Mouse (Mus musculus) c-Kit-positive CD71-negative TER-119-negative erythroid progenitor cells, embryonic 14.5 days (primary cell): ENCODE data around the gene Zbp1.

Experiments used
- DNase-seq: peaks from one replicate; pipeline ENCODE4 v3.0.0-alpha.2; 2013; ENCODE audit warnings: low read depth

The Zbp1 gene

DNA sequence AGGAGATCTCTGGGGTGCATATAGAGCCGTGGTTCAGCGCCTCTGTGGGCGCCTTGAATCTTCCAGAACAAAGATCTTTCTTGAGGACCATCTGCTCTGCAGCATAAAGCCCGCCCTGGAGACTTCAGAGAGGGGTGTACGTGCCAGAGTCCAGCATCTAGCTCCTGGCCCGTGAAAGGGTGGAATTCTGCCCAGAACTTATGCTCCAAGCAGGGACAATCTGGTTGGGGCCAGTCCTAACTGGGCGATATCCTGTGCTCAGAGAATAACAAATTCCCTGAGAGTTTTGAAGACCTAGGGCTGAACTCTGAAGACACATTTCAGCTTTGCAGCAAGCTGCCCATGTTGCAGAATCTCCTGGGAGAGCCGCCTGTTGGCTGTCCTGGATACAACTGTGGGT lies 40.8 kb downstream of the Zbp1 start:
- DNase-seq = no peak

DNA sequence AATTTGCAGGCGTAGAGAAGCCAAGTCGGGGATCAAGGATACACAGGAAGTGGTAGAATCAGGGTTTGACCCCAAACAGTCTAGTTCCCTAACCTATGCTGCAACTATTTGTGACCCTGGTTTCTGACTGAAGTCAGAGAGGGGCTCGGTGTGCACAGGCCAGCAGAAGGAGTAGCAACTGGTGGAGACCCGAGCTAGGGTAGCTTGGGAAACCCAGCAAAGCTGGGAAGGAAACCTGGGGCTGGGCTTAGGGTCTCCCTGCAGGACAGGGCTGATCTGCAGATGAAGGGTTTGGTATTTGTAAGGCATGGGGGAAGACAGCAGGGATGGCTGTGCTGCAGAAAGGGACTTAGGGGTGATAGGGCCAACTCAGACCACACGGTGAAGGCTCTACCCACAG lies 41.2 kb downstream of the Zbp1 start:
- DNase-seq = no peak

DNA sequence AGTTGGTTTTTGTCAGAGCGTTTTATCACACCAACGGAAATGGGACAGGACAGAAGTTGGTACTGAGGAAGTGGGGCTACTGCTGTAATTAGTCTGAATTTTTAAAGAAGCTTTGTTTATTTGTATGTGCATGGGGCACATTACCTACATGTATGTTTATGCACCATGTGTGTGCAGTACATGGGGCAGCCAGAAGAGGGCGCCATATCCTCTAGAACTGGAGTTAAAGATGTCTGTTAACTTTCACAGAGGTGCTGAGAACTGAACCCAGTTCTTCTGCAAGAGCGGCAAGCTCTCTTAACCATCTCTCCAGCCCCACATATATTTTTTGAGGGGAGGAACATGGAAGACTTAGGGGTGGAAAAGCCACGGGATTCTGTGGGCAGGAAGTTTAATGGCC lies 43.0 kb downstream of the Zbp1 start:
- no peak for DNase-seq

DNA sequence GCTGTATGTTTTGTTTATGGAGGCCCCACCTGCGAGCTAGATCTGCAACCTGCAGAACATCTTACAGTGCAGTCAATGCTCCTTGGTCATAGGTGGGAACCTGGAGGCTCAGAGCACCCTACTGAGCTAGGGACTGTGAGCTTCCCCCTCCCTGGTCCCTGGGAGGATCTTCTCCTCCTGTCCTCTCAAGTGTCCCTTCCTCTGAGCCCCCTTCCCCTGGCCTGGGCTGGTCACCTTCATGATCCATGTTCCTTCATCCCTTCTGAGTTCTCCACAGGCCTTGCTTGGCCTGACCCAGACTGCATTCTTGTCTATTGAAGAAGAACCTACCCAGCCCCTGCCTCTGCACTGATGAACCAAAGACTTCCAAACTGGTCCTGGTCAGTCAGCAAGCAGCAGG lies 44.2 kb downstream of the Zbp1 start:
- no peak for DNase-seq

DNA sequence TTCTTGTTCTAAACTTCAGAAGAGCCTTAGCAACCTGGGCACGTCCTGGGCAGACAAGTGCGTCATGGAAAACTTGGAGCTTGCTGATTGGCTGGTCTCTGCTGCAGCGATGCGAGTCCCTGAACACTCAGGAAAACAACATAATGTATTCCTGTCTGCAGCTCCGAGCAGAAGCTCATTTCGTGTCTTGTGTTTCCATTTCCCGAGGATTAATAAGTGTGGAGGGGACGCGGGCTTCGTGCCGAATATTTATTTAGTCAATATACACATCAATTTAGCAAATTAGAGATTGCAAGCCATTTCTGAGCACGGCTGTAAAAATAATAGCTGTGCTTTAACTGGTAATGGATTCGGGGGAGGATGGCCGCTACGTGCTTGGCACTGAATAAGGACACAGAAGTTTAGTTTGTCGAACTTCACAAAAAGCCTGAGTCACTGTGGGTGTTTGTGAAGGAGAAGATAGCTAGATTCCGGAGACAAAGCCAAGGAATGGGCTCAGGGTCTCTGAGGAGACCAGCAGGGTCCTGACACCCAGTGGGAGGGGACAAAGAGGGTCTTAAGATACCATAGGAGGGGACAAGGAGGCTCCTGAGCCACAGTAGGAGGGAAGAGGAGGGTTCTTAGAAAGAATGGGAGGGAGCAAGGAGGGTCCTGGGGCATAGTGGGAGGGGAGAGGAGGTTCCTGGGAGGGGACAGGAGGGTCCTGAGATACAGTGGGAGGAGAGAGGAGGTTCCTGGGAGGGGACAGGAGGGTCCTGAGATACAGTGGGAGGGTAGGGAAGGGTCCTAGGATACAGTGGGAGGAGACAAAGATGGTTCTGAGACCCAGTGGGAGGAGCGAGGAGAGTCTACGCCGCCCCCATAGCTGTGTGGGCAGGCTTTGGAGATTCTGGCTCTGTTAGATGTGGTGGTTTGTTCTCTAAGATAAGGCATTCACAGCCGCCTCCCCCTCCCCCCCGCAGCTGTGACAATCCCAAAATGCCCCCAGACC lies 44.9 kb downstream of the Zbp1 start:
- no peak for DNase-seq

DNA sequence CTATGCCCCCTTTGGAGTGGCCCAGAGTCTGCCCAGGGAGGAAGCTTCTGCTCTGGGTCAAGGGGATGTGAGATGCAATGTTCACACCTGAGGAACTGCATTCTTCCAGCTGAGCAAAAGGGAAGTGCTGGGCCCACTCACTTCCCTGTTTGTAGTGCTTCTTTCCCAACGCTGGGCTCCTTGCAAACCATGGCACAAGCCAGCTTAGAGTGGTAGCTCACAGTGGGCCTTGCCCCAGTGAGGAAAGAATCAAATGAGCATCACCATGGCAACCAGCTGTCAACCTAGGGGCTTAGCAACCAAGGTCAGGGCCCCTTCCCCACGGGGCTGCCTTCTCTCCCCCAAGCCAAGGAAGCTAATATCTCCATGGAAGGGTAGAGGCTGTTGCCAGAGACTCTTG lies 45.7 kb downstream of the Zbp1 start:
- DNase-seq = no peak

DNA sequence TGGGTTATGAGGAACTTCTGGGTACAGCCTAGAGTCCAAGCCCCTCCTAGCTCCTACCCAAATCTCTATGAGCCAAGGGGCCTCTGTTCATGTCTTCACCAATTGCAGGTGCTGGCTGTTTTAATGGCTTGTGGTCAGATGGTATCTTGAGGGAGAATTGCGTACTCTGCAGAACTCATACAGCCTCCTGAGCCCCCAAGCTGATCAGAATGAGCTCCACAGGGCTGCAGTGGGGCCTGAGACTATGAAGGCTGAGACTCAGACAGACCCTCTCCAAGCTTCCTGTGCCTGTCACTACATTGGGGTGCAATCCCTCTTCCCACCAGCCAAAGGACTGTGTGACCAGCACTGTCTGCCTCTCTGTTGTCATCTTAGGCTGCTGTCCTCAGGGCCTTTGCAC lies 46.3 kb downstream of the Zbp1 start:
- no peak for DNase-seq

DNA sequence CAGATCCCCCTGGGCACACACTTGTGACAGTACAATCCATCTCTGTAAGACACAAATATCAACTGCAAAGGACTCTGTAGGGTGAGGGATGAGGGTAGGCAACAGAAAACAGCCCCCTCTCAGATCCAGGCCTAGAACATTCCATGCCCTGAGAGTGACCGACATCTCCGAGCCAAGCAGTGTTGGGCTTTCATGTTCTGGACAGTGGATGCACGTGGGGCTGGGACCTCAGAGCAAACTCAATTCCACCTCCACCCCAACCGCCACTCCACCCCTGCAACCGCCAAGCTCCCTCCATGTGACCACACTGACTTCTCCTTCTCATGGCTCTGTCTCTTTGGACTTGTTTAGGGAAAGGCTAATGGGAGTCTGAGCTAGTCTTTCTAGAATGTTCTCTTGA lies 46.8 kb downstream of the Zbp1 start:
- DNase-seq = no peak

DNA sequence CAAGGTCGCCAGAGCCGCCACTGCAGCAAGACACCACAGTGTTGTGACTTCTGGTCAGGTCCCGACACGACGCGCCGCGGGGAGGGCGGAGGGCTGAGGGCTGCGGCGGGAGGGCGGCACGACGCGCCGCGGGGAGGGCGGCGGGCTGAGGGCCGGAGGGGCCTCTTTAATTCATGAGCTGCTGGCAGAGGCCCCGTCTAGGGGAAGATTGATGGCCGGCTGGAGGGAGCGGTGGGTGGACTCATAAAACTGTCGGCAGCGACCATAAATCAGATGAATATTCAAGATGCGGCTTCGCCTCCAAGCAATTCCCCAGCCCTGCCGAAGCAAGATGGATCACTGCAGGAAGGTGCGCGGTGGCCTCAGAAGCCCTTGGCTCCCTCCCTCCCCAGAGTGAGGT lies 47.3 kb downstream of the Zbp1 start:
- DNase-seq = no peak

DNA sequence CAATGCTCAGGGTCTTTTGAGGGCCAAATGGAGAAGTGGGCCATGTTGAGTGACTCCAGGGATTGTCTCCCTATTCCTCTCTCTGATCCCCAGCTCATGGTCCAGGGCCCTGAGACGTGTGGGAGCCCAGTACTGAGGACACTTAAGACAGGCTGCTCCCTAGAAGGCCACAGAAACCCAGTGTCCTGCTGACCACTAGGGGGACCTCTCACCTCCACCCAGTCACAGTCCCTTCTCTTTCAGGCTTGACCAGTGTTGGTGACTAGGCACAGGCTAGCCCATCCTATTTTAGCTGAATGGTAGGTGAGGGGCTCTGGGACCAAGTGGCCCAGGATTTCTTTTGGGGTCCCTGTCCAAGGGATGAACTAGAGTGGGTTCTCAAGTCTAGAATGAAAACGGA lies 48.0 kb downstream of the Zbp1 start:
- DNase-seq = no peak

DNA sequence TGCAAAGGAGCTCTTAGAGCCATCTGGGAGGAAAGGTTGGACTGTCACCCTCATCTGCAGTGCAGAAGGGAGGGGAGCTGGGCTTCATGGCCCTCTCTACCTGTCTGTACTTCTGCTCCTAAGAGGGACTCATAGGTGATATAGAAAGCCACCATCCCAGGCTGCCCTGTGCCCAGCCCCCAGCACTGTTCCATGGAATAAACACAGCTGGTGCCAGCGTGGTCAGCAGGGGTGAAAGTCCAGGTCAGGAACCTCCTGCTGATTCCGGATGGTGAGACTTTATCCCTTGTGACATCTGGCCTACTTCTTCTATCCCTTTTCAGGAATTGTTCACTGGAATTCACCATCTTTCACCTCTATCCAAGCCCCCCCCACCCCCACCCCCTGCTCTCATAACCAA lies 48.6 kb downstream of the Zbp1 start:
- no peak for DNase-seq

DNA sequence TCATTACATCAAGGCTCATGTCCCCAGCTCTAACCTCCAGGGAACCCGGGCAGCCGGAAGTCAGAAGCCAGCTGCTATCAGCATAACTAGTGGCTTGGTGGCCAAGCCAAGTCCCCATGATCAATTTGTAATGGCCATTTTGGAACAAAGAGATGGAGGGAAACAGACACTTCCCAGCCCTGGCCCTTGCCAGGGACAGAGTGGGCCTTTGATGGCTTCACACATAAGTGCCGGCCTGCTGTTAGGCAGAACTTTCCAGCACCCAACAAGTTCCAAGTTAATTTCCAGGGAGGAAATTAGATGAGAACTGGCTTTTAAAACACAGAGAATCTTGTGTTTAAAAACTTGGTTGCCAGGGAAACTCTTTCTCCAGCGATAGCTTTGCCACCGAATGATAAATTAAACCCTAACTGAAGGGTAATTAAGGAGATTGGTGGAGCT lies 50.3 kb downstream of the Zbp1 start:
- no peak for DNase-seq

DNA sequence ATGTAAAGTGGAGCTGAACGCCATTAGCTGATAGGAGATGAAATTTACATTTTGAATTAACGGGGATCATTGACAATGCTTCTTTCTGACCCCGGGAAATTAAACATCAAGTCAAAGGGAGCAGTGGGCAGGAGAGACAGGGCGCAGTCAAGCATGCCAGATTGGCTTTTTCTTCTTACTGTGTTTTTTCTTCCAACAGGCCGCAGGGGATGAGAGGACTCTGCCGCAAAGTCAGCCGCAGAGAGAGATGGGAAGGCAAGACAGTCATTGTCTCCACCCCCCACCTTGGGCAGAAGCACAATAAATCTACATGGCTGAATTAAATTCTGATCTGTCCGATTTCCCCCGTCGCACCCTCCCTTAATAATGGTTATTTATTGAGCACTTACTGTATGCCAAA lies 53.4 kb downstream of the Zbp1 start:
- DNase-seq = no peak

DNA sequence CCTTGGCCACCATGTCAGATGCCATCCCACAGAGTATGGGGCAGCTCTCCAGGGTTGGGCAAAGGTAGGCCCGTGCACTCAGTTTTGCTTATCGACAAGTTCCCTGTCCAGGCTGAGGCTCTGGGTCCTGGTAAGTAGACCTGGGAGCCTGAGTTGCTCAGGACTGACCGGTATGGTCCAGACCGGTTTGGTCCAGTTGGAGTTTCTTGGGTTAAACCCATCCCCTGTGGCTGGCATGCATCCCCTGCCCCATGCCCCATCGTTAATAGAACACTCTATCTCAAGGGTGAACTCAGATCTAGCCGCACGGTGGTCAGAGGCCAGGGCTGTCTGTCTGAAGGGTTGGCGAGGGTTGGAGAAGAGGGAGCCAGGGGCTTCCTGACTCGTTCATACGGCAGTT lies 53.8 kb downstream of the Zbp1 start:
- DNase-seq = no peak

DNA sequence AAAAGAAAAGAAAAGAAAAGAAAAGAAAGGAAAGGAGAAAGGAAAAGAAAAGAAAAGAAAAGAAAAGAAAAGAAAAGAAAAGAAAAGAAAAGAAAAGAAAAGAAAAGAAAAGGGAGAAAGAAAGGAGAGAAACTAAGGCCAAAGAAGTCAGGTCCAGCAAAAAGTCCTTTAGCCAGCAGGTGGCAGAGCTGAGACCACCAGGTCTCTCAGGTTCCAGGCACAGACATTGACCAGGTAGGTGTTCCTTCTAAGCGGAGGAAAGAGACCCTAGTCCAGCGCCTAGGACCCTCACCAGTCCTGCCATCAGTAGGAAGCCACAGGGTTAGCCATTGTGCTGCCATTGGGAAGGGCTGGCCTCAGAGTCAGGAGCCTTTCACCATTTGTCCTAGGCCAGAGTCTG lies 54.4 kb downstream of the Zbp1 start:
- no peak for DNase-seq

DNA sequence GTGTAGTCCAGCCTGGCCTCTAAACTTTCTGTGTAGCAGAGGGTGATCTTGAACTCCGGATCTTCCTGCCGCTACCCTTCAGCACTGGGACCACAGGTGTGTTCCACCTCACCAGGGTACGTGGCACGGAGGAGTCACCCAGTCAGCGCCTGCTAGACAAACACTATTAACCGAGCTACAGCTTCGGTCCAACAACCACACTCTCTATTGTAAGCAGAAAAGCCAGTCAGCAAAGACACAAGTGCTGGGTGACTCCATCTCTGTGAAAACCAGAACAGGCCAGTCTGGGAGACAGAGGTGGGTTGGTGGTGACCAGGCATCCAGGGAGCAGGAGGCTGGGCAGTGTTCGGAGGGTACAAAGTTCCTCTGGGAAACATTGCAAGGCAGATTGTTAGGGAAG lies 55.3 kb downstream of the Zbp1 start:
- DNase-seq = no peak

DNA sequence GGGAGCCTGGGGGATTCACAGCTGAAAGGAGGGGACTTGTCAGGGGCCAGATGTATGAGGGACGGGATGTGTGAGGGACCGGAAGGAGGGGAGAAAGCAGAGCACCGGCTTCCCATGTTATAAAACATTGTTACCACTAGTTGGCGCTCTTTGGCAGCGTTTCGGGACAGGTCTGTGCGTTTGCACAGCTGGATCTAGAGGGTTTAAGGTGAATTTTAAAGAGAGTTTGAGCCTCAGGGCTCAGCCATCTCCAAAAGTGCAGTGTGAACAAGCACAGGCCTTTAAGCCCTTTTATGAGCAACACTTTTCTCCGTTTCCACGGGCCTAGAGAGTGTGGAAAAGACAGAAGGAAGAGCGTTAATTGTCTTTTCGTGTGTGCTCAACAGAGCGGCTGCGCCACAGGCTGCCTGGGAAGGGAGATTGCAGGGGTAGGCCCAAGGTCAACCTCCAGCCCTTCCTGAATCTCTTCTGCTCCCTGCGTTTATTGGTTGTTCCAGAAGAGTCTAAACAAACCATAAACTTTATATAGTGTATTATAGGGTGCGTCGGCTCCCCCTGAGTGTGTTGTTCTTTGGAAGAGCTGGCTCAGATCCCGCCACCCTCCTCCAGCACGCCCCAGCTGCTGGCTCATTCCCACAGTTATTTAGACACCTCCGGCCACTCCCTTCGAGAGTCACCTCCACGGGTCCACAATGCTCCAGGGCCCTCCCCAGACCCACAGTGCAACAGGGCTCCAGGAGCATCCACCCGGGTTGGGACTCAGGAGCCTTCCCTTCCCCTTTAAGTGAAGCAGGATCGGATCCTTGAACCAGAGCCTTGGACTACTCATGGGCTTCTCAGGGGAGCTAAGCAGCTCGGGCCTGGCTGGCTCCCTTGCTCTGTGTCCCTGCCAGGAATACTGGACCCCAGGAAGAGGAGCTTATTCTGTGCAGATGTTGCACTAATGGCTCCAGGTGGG lies 59.1 kb downstream of the Zbp1 start:
- DNase-seq = no peak

DNA sequence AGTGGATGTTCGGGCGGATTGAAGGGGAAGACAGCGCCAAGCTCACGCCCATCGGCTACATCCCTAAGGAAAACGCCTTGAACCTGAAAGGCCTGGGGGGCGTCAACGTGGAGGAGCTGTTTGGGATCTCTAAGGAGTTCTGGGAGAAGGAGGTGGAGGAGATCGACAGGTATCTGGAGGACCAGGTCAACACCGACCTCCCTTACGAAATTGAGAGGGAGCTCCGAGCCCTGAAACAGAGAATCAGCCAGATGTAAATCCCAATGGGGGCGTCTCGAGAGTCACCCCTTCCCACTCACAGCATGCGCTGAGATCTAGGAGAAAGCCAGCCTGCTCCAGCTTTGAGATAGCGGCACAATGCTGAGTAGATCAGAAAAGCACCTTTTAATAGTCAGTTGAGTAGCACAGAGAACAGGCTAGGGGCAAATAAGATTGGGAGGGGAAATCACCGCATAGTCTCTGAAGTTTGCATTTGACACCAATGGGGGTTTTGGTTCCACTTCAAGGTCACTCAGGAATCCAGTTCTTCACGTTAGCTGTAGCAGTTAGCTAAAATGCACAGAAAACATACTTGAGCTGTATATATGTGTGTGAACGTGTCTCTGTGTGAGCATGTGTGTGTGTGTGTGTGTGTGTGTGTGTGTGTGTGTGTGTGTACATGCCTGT lies 60.2 kb downstream of the Zbp1 start:
- no peak for DNase-seq

DNA sequence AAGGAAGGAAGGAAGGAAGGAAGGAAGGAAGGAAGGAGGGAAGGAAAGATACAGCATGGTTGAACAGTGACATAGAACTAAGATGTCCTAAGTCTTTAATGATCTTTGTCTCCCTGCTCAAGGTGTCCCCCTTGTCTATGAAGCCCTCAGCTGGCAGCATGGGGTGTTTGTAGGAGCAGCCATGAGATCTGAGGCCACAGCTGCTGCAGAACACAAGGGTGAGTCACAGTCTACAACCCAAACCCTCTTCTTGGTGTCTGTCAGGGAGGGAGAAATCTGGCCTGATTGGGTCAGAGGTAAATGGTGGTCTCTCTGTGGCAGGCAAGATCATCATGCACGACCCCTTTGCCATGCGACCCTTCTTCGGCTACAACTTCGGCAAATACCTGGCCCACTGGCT lies 60.9 kb downstream of the Zbp1 start:
- DNase-seq = no peak

DNA sequence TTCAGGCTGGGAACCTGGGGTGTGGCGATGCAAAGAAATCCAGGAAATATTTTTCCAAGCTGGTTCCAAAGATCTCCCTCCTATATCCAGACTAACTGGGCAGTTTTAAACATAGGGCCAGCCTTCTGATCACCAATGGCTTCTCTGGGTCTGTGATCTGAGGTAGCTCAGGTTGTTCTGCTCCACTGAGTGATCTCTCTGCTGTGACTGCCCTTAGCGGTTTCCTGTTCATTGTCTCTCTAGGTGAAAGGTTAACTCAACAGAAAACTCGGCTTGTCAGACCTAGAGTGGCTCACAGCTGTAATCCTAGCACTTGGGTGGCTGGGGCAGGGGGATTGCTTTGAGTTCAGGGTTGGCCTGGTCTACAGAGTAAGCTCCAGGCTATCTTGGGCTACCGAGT lies 61.3 kb downstream of the Zbp1 start:
- no peak for DNase-seq

DNA sequence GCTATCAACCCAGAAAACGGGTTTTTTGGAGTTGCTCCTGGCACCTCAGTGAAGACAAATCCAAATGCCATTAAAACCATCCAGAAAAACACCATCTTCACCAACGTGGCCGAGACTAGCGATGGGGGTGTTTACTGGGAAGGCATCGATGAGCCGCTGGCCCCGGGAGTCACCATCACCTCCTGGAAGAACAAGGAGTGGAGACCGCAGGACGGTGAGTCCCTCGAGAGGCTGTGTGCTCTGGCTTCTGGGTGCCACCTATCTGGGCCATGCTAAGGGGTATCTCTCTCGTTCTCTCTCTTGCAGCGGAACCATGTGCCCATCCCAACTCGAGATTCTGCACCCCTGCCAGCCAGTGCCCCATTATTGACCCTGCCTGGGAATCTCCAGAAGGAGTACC lies 61.8 kb downstream of the Zbp1 start:
- no peak for DNase-seq
